Mouse (Mus musculus) CD4-positive naive resting alpha-beta T cell, adult 57 days (primary cell): Measurements from ENCODE around the gene Prl. TPM values are rescaled to one million over a fixed set of nuclear protein-coding genes. Genes with fewer than 3 reads are reported as not detected.

Experiments
- total RNA-seq: library from RNA; stranded (reverse); gene quantifications from one replicate; pipeline ENCODE4 v1.2.4, GENCODE M21; 2023

Gene Prl
- not detected for total RNA-seq

DNA sequence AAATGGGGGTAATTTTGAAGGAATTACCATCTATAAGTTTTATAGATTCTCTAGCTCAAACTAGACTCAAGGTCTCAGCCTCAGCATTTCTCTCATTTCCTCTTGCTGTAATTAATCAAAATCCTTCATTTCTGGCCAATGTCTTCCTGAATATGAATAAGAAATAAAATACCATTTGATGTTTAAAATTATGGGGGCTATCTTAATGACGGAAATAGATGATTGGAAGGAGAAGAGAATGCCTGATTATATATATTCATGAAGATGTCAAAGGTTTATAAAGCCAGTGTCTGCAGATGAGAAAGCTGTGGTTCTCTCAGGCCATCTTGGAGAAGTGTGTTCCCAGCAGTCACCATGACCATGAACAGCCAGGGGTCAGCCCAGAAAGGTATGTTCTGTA, at the start of gene Prl:
Gene Prl, plus strand, starts transcription at position 301 of the 400 bp plus-strand sequence.

GRCm38 (mm10) chr13:27093890-27094289, 36.5 kb downstream of the Prl start, which contains the start of gene Prl3d1:
Gene Prl3d1, plus strand, starts transcription at chr13:27094190.

Other genes starting within 250 kb of the Prl start
- not detected for gene Prl3d1, start 36.6 kb downstream of the Prl start, total RNA-seq
- not detected for gene Prl3d2, start 64.1 kb downstream of the Prl start, total RNA-seq
- gene Prl3d3, start 99.2 kb downstream of the Prl start, total RNA-seq = not detected
- gene Prl3c1, start 139.1 kb downstream of the Prl start, total RNA-seq = not detected
- gene Prl3b1, start 184.3 kb downstream of the Prl start, total RNA-seq = not detected
- gene Prl3a1, start 201.9 kb downstream of the Prl start, total RNA-seq = not detected